Mouse (Mus musculus) midbrain, embryonic 14.5 days (tissue): ENCODE measurements at regions not wholly inside any gene's neighbourhood (a gene's known extent, or its start where the extent isn't known, plus 50 kb on each side); places are given as distances from the start of the nearest gene placed in this dataset.

Experiments used
- ATAC-seq: fragments of 200-750 bp; cut with Nextera tagmentation; 2 replicates; pipeline ENCODE4 v1.8.0; 2017; ENCODE audit warnings: moderate number of reproducible peaks, moderate library complexity; ENCODE audit not compliant: low FRiP score, low TSS enrichment
- DNase-seq: peaks from one replicate; pipeline ENCODE4 v3.0.0-alpha.2; 2015
- H3K27ac ChIP-seq: fragments of 300-500 bp; sonication (generic); replicated peaks from 2 replicates; pipeline ENCODE4 v1.5.1; 2014; ENCODE audit warnings: mild to moderate bottlenecking, low read depth, low read length, moderate library complexity
- H3K27me3 ChIP-seq: fragments of 300-500 bp; sonication (generic); 2 replicates; pipeline ENCODE4 v1.6.1; 2014; ENCODE audit warnings: low read length, control low read depth, mixed read lengths; ENCODE audit not compliant: control insufficient read depth, insufficient read depth
- H3K36me3 ChIP-seq: fragments of 300-500 bp; sonication (generic); 2 replicates; pipeline ENCODE4 v1.6.1; 2014; ENCODE audit warnings: low read length, control low read depth; ENCODE audit not compliant: control insufficient read depth, insufficient read depth
- H3K4me1 ChIP-seq: fragments of 300-500 bp; sonication (generic); 2 replicates; pipeline ENCODE4 v1.6.1; 2014; ENCODE audit warnings: mild to moderate bottlenecking, antibody characterized with exemption, low read length, control low read depth; ENCODE audit not compliant: control insufficient read depth, insufficient read depth
- H3K4me2 ChIP-seq: fragments of 300-500 bp; sonication (generic); 2 replicates; pipeline ENCODE4 v1.6.1; 2014; ENCODE audit warnings: mild to moderate bottlenecking, low read length, moderate library complexity
- H3K4me3 ChIP-seq: fragments of 300-500 bp; sonication (generic); replicated peaks from 2 replicates; pipeline ENCODE4 v1.5.1; 2014; ENCODE audit warnings: low read depth, low read length
- H3K9ac ChIP-seq: fragments of 300-500 bp; sonication (generic); replicated peaks from 2 replicates; pipeline ENCODE4 v1.6.1; 2014; ENCODE audit warnings: mild to moderate bottlenecking, low read length, moderate library complexity
- H3K9me3 ChIP-seq: fragments of 300-500 bp; sonication (generic); 2 replicates; pipeline ENCODE4 v1.6.1; 2016; ENCODE audit warnings: low read length, control low read depth, mixed read lengths; ENCODE audit not compliant: control insufficient read depth
- WGBS: fragments of 180-500 bp; shearing (Covaris S2); extraction: QIAGEN DNeasy Blood & Tissue Kit; methylation state at CpG from one replicate; pipeline ENCODE4 v1.1.7; 2014; 5-methylcytosine and 5-hydroxymethylcytosine counted together

DNA sequence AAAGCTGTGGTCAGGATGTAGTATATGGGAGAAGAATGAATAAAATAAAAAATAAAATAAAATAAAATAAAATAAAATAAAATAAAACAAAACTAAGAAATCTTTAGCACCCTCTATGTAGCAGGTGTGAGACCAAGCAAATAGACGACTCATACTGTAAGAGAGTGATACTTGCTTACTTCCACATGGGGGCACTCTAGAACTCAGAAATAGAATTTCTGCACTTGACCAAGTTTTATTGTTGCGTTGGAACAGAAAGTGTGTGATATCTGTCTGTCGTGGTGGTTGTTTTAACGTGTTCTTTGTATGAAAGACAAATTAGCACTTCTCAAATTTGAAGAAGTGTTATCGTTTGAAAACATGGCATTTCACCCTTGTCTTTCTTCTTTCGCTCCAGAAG, 125.4 kb downstream of the Dthd1 start:
- no peaks in the 10 kb centered on the region for H3K36me3 ChIP-seq
- H3K9me3 ChIP-seq: no peaks in the 10 kb centered on the region
- no peaks in the 10 kb centered on the region for H3K4me1 ChIP-seq
- H3K4me2 ChIP-seq: no peak overlapping the region
- 52% methylated on average over 6 of the region's 6 CpGs for WGBS
- no peaks in the 10 kb centered on the region for H3K27me3 ChIP-seq
- H3K27ac ChIP-seq: no peak overlapping the region
- H3K9ac ChIP-seq: no peak overlapping the region
- ATAC-seq (peak; percentile 62; the same call in 1 of the 2 replicates), DNase-seq (peak; percentile 83)
- no peak overlapping the region for H3K4me3 ChIP-seq
